Mouse (Mus musculus) G1E (cell line): ENCODE data around the gene Gstm5. TPM values are rescaled to one million over a fixed set of nuclear protein-coding genes. Genes with fewer than 3 reads are reported as not detected.

ENCODE experiments used
- ATAC-seq: 2 replicates; pipeline ENCODE4 v1.8.0; 2016; ENCODE audit warnings: mild to moderate bottlenecking; ENCODE audit not compliant: insufficient number of reproducible peaks, poor library complexity, low FRiP score, severe bottlenecking; ENCODE audit errors: extremely low read depth
- DNase-seq: peaks from one replicate; pipeline ENCODE4 v3.0.0; 2012; ENCODE audit warnings: low spot score
- H3K27me3 ChIP-seq: 2 replicates; pipeline ENCODE4 v1.6.1; 2012; ENCODE audit warnings: mild to moderate bottlenecking, low read length, inconsistent platforms; ENCODE audit not compliant: insufficient read depth
- H3K36me3 ChIP-seq: replicated peaks from 2 replicates; pipeline ENCODE3; 2012; ENCODE audit warnings: mild to moderate bottlenecking, inconsistent platforms
- H3K4me1 ChIP-seq: 2 replicates; pipeline ENCODE4 v1.6.1; 2012; ENCODE audit warnings: low read depth, low read length, inconsistent platforms, mixed read lengths; ENCODE audit not compliant: insufficient read depth
- H3K4me3 ChIP-seq: 2 replicates; pipeline ENCODE4 v1.5.1; 2012; ENCODE audit warnings: low read depth, mild to moderate bottlenecking, inconsistent platforms, low read length, moderate library complexity, mixed read lengths
- H3K9me3 ChIP-seq: replicated peaks from 2 replicates; pipeline ENCODE4 v1.6.1; 2012; ENCODE audit warnings: inconsistent platforms
- CTCF ChIP-seq: IDR thresholded peaks from 2 replicates; pipeline ENCODE4 v1.5.1; 2012; ENCODE audit warnings: low read depth, low read length, inconsistent platforms, mixed read lengths
- GATA1 ChIP-seq: IDR thresholded peaks from 2 replicates; pipeline ENCODE4 v1.6.1; 2012; ENCODE audit warnings: borderline replicate concordance, low read length, inconsistent platforms, mixed read lengths
- GATA2 ChIP-seq: IDR thresholded peaks from 2 replicates; pipeline ENCODE4 v1.6.1; 2012; ENCODE audit warnings: low read depth, low read length, inconsistent platforms, borderline replicate concordance
- POLR2AphosphoS5 ChIP-seq: IDR thresholded peaks from 2 replicates; pipeline ENCODE4 v1.6.1; 2012; ENCODE audit warnings: low read depth, low read length, inconsistent platforms; ENCODE audit not compliant: insufficient replicate concordance
- TAL1 ChIP-seq: conservative IDR thresholded peaks from 2 replicates; pipeline ENCODE4 v1.6.1; 2012; ENCODE audit warnings: low read depth, low read length, inconsistent platforms, mixed read lengths
- polyA plus RNA-seq: library from polyadenylated mRNA; stranded (reverse); fragments of >175 nt; gene quantifications from 2 replicates; pipeline ENCODE4 v1.2.3, GENCODE M21; 2012
- total RNA-seq, 2 experiments: library from RNA; stranded (forward) in 1 of 2; stranded (reverse) in 1 of 2; fragments of 200-1000 nt in 1 of 2; fragments of >200 nt in 1 of 2; fragmentation: Nextera tagmentation in 1 of 2; gene quantifications; 2 replicates each; pipeline ENCODE4 v1.2.3; 2014 to 2017

Gene Gstm5
- total and polyA plus RNA-seq, 3 experiments = not detected

GRCm38 (mm10) chr3:107869925-107870324 lies 25.7 kb upstream of the Gstm5 start:
- Histone ChIP-seq H3K27me3 (peaks cover 6% of the 10 kb centered on the region; the same call in 1 of the 2 replicates), H3K4me3 (no peak overlapping the region), H3K36me3 (no peaks in the 10 kb centered on the region), H3K4me1 (peaks cover 5% of the 10 kb centered on the region), H3K9me3 (no peaks in the 10 kb centered on the region)
- DNase-seq = no peak
- no peak for TF ChIP-seq GATA2
- no peak for TF ChIP-seq POLR2AphosphoS5
- no peak for TF ChIP-seq CTCF
- TF ChIP-seq GATA1 = no peak
- no peak for TF ChIP-seq TAL1
- ATAC-seq = no peak

GRCm38 (mm10) chr3:107873335-107874251 lies 22.0 kb upstream of the Gstm5 start:
- H3K9me3 ChIP-seq = no peaks in the 10 kb centered on the region
- ATAC-seq = no peak
- DNase-seq = no peak
- H3K4me3 ChIP-seq = no peak overlapping the region
- no peaks in the 10 kb centered on the region for H3K4me1 ChIP-seq
- peaks cover 7% of the 10 kb centered on the region; the same call in 1 of the 2 replicates for H3K27me3 ChIP-seq
- H3K36me3 ChIP-seq = no peaks in the 10 kb centered on the region
- TF ChIP-seq TAL1 (no peak), CTCF (no peak), POLR2AphosphoS5 (no peak), GATA2 (no peak), GATA1 (no peak)

DNA sequence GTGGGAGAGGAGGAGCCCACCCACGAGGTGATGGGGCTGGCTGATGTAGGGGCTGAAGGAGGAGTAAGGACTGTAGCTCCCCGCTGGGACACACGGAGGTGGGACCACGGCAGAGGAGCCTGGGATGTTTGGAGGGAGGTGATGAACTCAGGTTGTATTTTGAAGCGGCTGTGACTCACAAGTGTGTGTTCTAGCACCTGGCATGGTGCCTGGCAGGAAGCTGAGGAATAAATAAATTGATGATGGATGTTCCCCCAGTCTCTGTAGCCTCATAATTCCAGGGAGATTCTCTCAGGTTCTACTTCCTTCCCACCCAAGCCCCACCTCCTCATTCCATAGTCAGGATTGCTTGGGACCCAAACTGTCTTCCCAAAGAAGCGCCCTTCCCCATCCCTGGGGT lies 20.4 kb upstream of the Gstm5 start:
- Histone ChIP-seq H3K36me3 (no peaks in the 10 kb centered on the region), H3K4me3 (no peak overlapping the region), H3K27me3 (peaks cover 6% of the 10 kb centered on the region), H3K4me1 (no peaks in the 10 kb centered on the region), H3K9me3 (no peaks in the 10 kb centered on the region)
- no peak for DNase-seq
- TF ChIP-seq GATA2 = no peak
- TF ChIP-seq GATA1 = no peak
- no peak for TF ChIP-seq CTCF
- no peak for TF ChIP-seq TAL1
- no peak for TF ChIP-seq POLR2AphosphoS5
- ATAC-seq = no peak

DNA sequence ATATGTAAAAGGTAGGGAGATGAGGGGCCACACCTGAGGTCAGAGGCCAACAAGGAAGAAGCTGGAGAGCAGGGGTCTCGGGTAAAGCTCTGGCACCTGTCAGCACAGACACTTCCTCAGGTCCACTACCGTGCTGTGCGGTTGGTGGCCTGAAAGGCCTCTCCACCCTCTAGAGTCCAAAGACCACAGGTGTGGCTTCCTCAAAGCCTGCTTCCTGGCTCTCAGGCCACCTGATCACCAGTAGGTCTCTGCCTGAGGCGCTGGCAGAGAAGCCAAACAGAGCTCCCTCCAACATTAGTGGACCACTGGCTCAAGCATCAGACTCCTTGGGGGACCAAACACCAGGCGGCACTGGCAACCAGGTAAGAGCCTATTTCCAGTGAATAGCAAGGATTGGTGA lies 18.6 kb upstream of the Gstm5 start, which contains the start of gene Eps8l3:
Eps8l3 (plus strand) TSS at position 225 of the 400 bp plus-strand sequence.
- ATAC-seq = no peak
- no peaks in the 10 kb centered on the region for H3K9me3 ChIP-seq
- H3K27me3 ChIP-seq = peaks cover 9% of the 10 kb centered on the region
- no peaks in the 10 kb centered on the region for H3K36me3 ChIP-seq
- H3K4me1 ChIP-seq = no peaks in the 10 kb centered on the region
- TF ChIP-seq POLR2AphosphoS5 (no peak), CTCF (no peak), GATA2 (no peak), GATA1 (no peak), TAL1 (no peak)
- no peak for DNase-seq
- H3K4me3 ChIP-seq = no peak within 1 kb of the TSS

- TF ChIP-seq CTCF = no peak
- TF ChIP-seq GATA2 = no peak
- TF ChIP-seq GATA1 = no peak
- no peak for TF ChIP-seq POLR2AphosphoS5
- TF ChIP-seq TAL1 = no peak
- Histone ChIP-seq H3K27me3 (peaks cover 9% of the 10 kb centered on the region), H3K4me3 (no peak overlapping the region), H3K9me3 (no peaks in the 10 kb centered on the region), H3K4me1 (no peaks in the 10 kb centered on the region), H3K36me3 (no peaks in the 10 kb centered on the region)
- ATAC-seq (no peak), DNase-seq (no peak)
Measured at GRCm38 (mm10) chr3:107877747-107878736, 17.6 kb upstream of the Gstm5 start.
